Mouse (Mus musculus) B cell, adult 67 days (primary cell): ENCODE measurements around the gene Cntrl. TPM values are rescaled to one million over a fixed set of nuclear protein-coding genes. Genes with fewer than 3 reads are reported as not detected.

Source experiments
- total RNA-seq, 2 experiments: library from RNA; stranded (reverse); gene quantifications; 4 replicates each; pipeline ENCODE4 v1.2.4; 2023

The Cntrl gene
- total RNA-seq, result 100 to 1,000 TPM; 148 to 153 TPM

GRCm38 (mm10) chr2:35109141-35109923 is at the start of gene Cntrl:
Gene Cntrl (plus strand): TSS chr2:35109492.

GRCm38 (mm10) chr2:35061338-35061737 is 48.0 kb upstream of the Cntrl start, which contains the start of gene Hc:
Gene Hc (minus strand): TSS chr2:35061438.

DNA sequence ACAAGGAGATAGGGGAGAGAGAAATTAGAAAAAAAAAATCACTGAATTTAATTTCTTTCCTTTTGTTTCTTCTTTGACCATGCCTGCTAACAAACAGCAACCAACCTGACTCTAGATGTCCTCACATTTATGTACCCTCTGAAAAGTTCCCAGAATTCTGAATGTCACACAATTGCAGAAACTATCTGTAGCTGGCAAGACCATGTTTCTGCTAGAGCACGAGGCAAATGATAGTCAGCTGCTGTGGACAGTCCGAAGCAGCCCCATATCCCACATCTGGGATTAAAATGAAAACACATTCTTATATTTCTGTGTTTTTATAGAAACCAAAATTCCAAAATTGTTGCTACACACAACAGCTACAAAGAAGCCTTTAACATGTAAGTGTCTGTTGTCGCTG is 7.8 kb upstream of the Cntrl start, which contains the start of gene AI182371:
AI182371 (minus strand) TSS at position 101 of the 400 bp plus-strand sequence.

DNA sequence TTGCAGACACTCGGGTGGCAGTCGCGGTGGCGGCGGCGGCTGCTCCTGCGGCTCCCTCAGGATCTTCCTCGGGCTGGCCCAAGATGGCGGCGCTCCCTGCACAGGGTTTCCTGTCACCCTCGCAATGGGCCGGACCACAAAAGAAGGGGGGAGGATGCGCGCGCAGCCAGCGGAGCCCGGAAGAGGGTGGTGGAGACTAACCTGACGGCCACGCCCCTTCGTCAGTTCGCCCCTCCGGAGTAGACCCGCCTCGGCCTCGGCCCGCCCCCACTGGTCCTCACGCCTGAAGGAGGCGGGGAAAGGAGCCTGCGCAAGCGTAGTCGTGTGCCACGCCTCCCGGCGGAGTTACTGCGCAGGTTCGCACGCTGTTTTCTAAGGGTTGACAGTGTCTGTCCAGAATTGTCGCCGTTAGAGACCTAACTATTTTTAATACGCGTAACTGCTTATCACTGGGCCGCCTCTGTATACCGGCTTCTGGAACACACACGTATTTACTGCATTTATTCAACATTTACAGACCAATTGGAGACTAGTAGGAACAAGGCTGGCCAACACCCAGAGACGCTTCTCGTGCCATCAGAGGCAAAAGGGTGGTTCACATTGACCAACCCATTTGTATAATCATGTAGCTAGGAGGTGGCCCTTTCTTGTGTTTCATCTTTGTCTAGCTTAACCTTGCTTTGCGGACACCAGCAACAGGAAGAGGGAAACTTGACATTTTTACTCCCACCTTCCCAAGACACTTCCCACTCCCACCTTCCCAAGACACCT is 91.8 kb downstream of the Cntrl start, which contains the start of gene Rab14:
Rab14 (minus strand) TSS at position 223 of the 771 bp plus-strand sequence.

Other genes starting within 250 kb of the Cntrl start
- gene Cutal, start 235.1 kb upstream of the Cntrl start, total RNA-seq, result not detected
- 10 to 100 TPM; 28.1 to 36.0 TPM for gene Psmd5, start 234.5 kb upstream of the Cntrl start, total RNA-seq
- 10 to 100 TPM; 12.0 to 15.2 TPM for gene Phf19, start 195.5 kb upstream of the Cntrl start, total RNA-seq
- gene Traf1, start 147.7 kb upstream of the Cntrl start, total RNA-seq, result 10 to 100 TPM; 53.2 to 69.2 TPM
- not detected for gene Hc, start 48.1 kb upstream of the Cntrl start, total RNA-seq
- gene AI182371, start 7.9 kb upstream of the Cntrl start, total RNA-seq, result 1 to 10 TPM in 1 of 2 experiments, under 1 TPM in 1; 0.84 to 1.1 TPM
- gene Rab14, start 91.6 kb downstream of the Cntrl start, total RNA-seq, result 100 to 1,000 TPM; 210 to 214 TPM
- 10 to 100 TPM; 79.0 to 91.3 TPM for gene Gsn, start 146.9 kb downstream of the Cntrl start, total RNA-seq
- gene Stom, start 227.5 kb downstream of the Cntrl start, total RNA-seq, result 1 to 10 TPM; 6.6 to 6.8 TPM